Mouse (Mus musculus): ENCODE measurements at regions not wholly inside any gene's neighbourhood (a gene's known extent, or its start where the extent isn't known, plus 50 kb on each side); places are given as distances from the start of the nearest gene placed in this dataset.
A peak's percentile ranks its signal among the peaks of the same experiment; 100 is the strongest.

GRCm38 (mm10) chr4:56136837-56137236 lies 603.0 kb upstream of the Gm26657 start:
- DNase-seq = no peak

- no peak for DNase-seq
Measured at GRCm38 (mm10) chr4:56134350-56134749, 602.1 kb upstream of the Klf4 start.

GRCm38 (mm10) chr4:56127730-56128482 lies 595.6 kb upstream of the Klf4 start:
- DNase-seq = no peak

GRCm38 (mm10) chr4:56124515-56124914 lies 592.2 kb upstream of the Klf4 start:
- DNase-seq = no peak

- no peak for DNase-seq
Measured at GRCm38 (mm10) chr4:56122198-56122597, 589.9 kb upstream of the Klf4 start.

- no peak for DNase-seq
Measured at GRCm38 (mm10) chr4:56121664-56122063, 589.4 kb upstream of the Klf4 start.

- DNase-seq = no peak
Measured at GRCm38 (mm10) chr4:56120357-56120756, 588.1 kb upstream of the Klf4 start.

- peak; percentile 63 for DNase-seq
Measured at GRCm38 (mm10) chr4:56113701-56114196, 581.5 kb upstream of the Klf4 start.

- no peak for DNase-seq
Measured at GRCm38 (mm10) chr4:56112931-56113700, 580.9 kb upstream of the Klf4 start.

GRCm38 (mm10) chr4:56106962-56107361 lies 574.7 kb upstream of the Klf4 start:
- DNase-seq = no peak

GRCm38 (mm10) chr4:56102314-56102713 lies 570.0 kb upstream of the Klf4 start:
- DNase-seq = no peak

- no peak for DNase-seq
Measured at GRCm38 (mm10) chr4:56090796-56091195, 558.5 kb upstream of the Klf4 start.

- DNase-seq = peak; percentile 83
Measured at GRCm38 (mm10) chr4:56088701-56089100, 556.4 kb upstream of the Klf4 start.

- no peak for DNase-seq
Measured at GRCm38 (mm10) chr4:56086306-56086705, 554.0 kb upstream of the Klf4 start.

- DNase-seq = no peak
Measured at GRCm38 (mm10) chr4:56084205-56084604, 551.9 kb upstream of the Klf4 start.

GRCm38 (mm10) chr4:56082411-56082810 lies 550.1 kb upstream of the Klf4 start:
- DNase-seq = no peak

- DNase-seq = no peak
Measured at GRCm38 (mm10) chr4:56080960-56081359, 548.7 kb upstream of the Klf4 start.

GRCm38 (mm10) chr4:56070664-56071334 lies 538.5 kb upstream of the Klf4 start:
- peak; percentile 84 for DNase-seq

- no peak for DNase-seq
Measured at GRCm38 (mm10) chr4:56068859-56069258, 536.6 kb upstream of the Klf4 start.

- no peak for DNase-seq
Measured at GRCm38 (mm10) chr4:56064657-56065056, 532.4 kb upstream of the Klf4 start.

GRCm38 (mm10) chr4:56051792-56052380 lies 519.6 kb upstream of the Klf4 start:
- no peak for DNase-seq

- no peak for DNase-seq
Measured at GRCm38 (mm10) chr4:56039327-56039726, 507.1 kb upstream of the Klf4 start.

- no peak for DNase-seq
Measured at GRCm38 (mm10) chr4:56036334-56036733, 504.1 kb upstream of the Klf4 start.
